In the genomic region with DNA sequence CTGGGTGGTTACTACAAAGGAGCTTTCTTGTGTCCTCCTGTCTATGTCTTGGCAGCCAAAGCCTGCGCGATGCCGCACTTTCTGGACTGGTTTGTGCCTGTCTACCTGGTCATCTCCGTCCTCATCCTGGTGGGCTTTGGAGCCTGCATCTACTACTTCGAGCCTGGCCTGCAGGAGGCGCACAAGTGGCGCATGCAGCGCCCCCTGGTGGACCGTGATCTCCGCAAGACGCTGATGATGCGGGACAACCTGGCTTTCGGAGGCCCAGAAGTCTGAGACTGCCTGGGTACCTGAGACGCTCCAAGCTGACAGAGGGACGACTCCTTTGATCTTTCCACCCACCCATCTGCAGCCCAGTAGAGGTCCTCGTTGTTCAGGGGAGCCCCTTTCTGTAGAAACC, we compare ENCODE assay signal across 1 mouse cellular context.
A peak's percentile ranks its signal among the peaks of the same experiment; 100 is the strongest.
TF ChIP-seq lines count a peak whose summit lies in the region.

No protein-coding gene starts in this region.

TF ChIP-seq in CH12.LX, 34 proteins besides CTCF, POLR2A, EP300 and RAD21:
- no peak for TF ChIP-seq JUN (IDR thresholded peaks at IDR 0.05; ENCODE audit: insufficient read depth, low read depth, low read length)
- TF ChIP-seq ZNF384 (IDR thresholded peaks at IDR 0.05; ENCODE audit: low read depth, low read length) = peak; percentile 27; the same call in 1 of the 2 replicates
- 0 out of 2 replicates have a peak, but pooled peaks have one; percentile 32 for TF ChIP-seq TCF12 (IDR thresholded peaks at IDR 0.05; ENCODE audit: low read depth, low read length)
- TF ChIP-seq SMC3 (IDR thresholded peaks at IDR 0.05; ENCODE audit: low read depth, low read length) = peak; percentile 87
- peak; percentile 10; the same call in 1 of the 2 replicates for TF ChIP-seq IRF4 (IDR thresholded peaks at IDR 0.05; ENCODE audit: low read depth, low read length)
- TF ChIP-seq ZC3H11A (IDR thresholded peaks at IDR 0.05; ENCODE audit: low read depth, low read length) = 0 out of 2 replicates have a peak, but pooled peaks have one; percentile 11
- TF ChIP-seq KAT2A (IDR thresholded peaks at IDR 0.05; ENCODE audit: insufficient replicate concordance, low read length) = no peak
- TF ChIP-seq NELFE (IDR thresholded peaks at IDR 0.05; ENCODE audit: low read depth, low read length) = peak; percentile 95; the same call in 1 of the 2 replicates
TF ChIP-seq in CH12.LX: peak in this region for 6.
